Mouse (Mus musculus) embryo, embryonic 10 days (tissue): Measurements from ENCODE around the gene Cdc42ep2.

ENCODE experiments used
- DNase-seq: peaks from one replicate; pipeline ENCODE4 v3.0.0-alpha.2; 2015; ENCODE audit warnings: low spot score

Cdc42ep2 gene

DNA sequence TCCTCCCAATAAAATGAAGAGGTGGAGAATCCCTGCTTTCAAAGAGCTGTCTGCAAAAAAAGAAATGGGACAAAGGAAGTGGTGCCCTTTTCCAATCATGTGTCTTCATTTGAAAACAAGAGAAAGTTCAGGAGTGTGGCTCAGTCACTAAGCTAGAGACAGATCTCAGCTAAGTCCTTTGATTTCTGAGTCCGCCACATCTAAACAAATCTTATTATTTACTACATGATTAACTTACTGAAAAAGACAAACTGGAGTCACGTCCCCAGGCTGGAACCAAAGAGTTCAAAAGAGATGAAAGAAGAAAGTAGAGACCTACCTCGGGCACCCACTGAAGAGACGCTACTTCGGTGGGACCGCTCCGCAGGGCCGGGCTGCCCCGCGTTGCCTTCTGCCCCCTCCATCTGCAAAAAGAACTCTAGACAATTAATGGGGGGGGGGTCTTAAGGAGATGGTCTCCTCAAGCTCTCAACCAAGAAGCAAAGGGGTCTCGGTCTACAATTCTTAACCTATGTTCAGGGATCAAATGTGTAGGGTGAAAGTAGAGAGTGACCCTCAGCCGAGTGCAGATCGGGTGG lies 50.1 kb downstream of the Cdc42ep2 start:
- DNase-seq: no peak

DNA sequence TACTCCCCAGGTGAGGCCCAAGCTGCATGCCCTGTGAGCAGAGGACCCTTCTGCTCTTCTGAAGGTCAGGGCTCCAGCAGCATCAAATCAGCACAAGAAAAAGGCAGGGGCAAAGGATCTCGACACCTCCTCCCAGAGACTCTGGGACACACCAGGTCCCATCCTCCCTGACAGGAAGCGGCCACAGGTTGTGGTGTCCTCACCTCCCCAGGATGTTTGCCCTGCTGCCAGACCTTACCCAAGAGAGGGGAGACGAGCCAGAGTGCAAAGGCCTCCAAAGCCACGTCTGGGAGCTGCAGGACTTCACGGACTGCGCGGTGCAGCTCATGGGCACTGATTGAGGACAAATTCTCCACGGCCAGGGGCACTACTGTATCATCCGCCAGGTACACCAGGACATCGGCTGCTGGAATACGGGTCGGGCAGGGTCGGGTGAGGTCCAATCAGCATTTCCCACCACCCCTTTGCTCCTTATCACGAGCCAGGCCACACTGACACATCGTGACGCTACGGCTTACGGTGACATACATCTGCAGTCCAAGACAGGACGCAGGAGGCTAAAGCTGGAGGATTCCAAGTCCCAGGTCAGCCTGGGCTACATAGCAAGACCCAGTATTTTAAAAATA lies 51.6 kb downstream of the Cdc42ep2 start:
- DNase-seq: no peak

- no peak for DNase-seq
Observed at GRCm38 (mm10) chr19:5872528-5872927, 52.1 kb downstream of the Cdc42ep2 start.

DNA sequence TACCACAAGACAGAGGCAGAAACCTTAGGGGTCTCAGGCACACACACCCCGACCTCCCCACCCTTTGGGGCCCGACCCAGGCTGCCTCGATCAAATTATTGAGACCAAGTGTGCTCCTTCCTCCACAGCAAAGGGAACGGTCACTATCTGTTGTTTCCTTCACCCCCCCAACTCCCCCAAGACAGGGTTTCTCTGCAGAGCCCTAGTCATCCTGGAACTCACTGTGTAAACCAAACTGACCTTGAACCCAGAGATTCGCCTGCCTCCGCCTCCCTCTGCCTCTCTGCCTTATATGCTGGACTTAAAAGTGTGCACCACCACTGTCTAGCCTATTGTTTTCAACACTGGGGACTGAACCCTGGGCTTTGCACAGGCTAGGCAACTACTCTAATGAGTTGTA lies 52.9 kb downstream of the Cdc42ep2 start:
- peak; percentile 26 for DNase-seq

DNA sequence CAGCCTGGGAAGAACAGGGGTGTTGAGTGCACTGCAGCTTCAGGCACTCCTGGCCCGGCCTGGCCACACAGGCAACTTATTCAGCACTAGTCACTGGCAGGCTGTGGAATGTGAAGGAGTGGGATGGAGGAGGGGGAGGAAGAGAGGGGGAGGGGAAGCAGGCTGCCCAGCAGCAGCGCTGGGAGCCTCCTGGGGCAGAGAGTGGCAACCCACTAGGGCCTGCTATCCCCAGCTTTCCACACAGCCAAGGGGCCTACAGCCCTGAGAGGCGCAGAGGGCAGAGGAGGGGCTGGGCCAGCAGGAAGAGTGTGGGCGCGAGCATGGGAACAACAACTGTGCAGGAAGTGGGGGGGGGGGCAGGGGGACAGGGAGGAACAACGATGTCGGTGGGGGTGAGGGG lies 53.3 kb downstream of the Cdc42ep2 start:
- DNase-seq: peak; percentile 81

- no peak for DNase-seq
Observed at GRCm38 (mm10) chr19:5868096-5868495, 56.5 kb downstream of the Cdc42ep2 start.
